Mouse (Mus musculus) brain, embryonic 14.5 days (tissue): ENCODE data around the gene Olfr462.

Experiments used
- CTCF ChIP-seq: fragments of 200-500 bp; IDR thresholded peaks from 2 replicates; pipeline ENCODE4 v1.5.1; 2012; ENCODE audit warnings: inconsistent platforms, mild to moderate bottlenecking, moderate library complexity, borderline replicate concordance; ENCODE audit not compliant: insufficient read depth, insufficient read length; ENCODE audit errors: extremely low read depth
- POLR2A ChIP-seq: fragments of 200-500 bp; IDR thresholded peaks from 2 replicates; pipeline ENCODE4 v1.6.1; 2012; ENCODE audit warnings: mild to moderate bottlenecking, inconsistent platforms, borderline replicate concordance; ENCODE audit not compliant: poor library complexity, insufficient read depth, insufficient read length, severe bottlenecking; ENCODE audit errors: extremely low read depth

GRCm38 (mm10) chr11:87853597-87853954 is 38.5 kb downstream of the Olfr462 start:
- no peak for TF ChIP-seq CTCF
- TF ChIP-seq POLR2A = no peak
